Mouse (Mus musculus): ENCODE data around the gene Bace1.
"Not testable (repeated sequence)": the region's sequence is repeated elsewhere in the genome, so short reads cannot be mapped to it uniquely, and the experiment has no call there.

Gene Bace1

GRCm38 (mm10) chr9:45838069-45838433 is 329 bp upstream of the Bace1 start:
- DNase-seq (ENCODE audit: low spot score in 2 of 2): no peak

- no peak for DNase-seq (ENCODE audit: low spot score in 2 of 2)
Measured at GRCm38 (mm10) chr9:45839139-45839981, 980 bp downstream of the Bace1 start.

GRCm38 (mm10) chr9:45839982-45840300 is 1.6 kb downstream of the Bace1 start:
- DNase-seq (ENCODE audit: low spot score in 2 of 2): no peak

GRCm38 (mm10) chr9:45840331-45840730 is 2.0 kb downstream of the Bace1 start:
- DNase-seq (ENCODE audit: low spot score in 2 of 2): no peak

- no peak for DNase-seq (ENCODE audit: low spot score in 2 of 2)
Measured at GRCm38 (mm10) chr9:45841458-45841857, 3.1 kb downstream of the Bace1 start.

GRCm38 (mm10) chr9:45843007-45843406 is 4.6 kb downstream of the Bace1 start:
- DNase-seq (ENCODE audit: low spot score in 2 of 2): no peak

- DNase-seq (ENCODE audit: low spot score in 2 of 2): no peak
Measured at GRCm38 (mm10) chr9:45843780-45844179, 5.4 kb downstream of the Bace1 start.

GRCm38 (mm10) chr9:45845541-45845940 is 7.2 kb downstream of the Bace1 start:
- DNase-seq (ENCODE audit: low spot score in 2 of 2): no peak

GRCm38 (mm10) chr9:45846176-45846575 is 7.8 kb downstream of the Bace1 start:
- DNase-seq (ENCODE audit: low spot score in 2 of 2): not testable (repeated sequence)

- no peak for DNase-seq (ENCODE audit: low spot score in 2 of 2)
Measured at GRCm38 (mm10) chr9:45846891-45847460, 8.6 kb downstream of the Bace1 start.

GRCm38 (mm10) chr9:45849528-45850408 is 11.4 kb downstream of the Bace1 start:
- peak in 1 of 2 experiments; percentile 64 for DNase-seq (ENCODE audit: low spot score in 2 of 2)

- DNase-seq (ENCODE audit: low spot score in 2 of 2): no peak
Measured at GRCm38 (mm10) chr9:45850528-45851155, 12.3 kb downstream of the Bace1 start.

- DNase-seq (ENCODE audit: low spot score in 2 of 2): no peak
Measured at GRCm38 (mm10) chr9:45851330-45851729, 12.9 kb downstream of the Bace1 start.

- no peak for DNase-seq (ENCODE audit: low spot score in 2 of 2)
Measured at GRCm38 (mm10) chr9:45851776-45852175, 13.4 kb downstream of the Bace1 start.

- no peak for DNase-seq (ENCODE audit: low spot score in 2 of 2)
Measured at GRCm38 (mm10) chr9:45853695-45854094, 15.3 kb downstream of the Bace1 start.

- no peak for DNase-seq (ENCODE audit: low spot score in 2 of 2)
Measured at GRCm38 (mm10) chr9:45854136-45854535, 15.8 kb downstream of the Bace1 start.

GRCm38 (mm10) chr9:45859364-45859763 is 21.0 kb downstream of the Bace1 start:
- DNase-seq (ENCODE audit: low spot score in 2 of 2): no peak

GRCm38 (mm10) chr9:45861813-45862212 is 23.4 kb downstream of the Bace1 start:
- no peak for DNase-seq (ENCODE audit: low spot score in 2 of 2)

GRCm38 (mm10) chr9:45869181-45869580 is 30.8 kb downstream of the Bace1 start:
- DNase-seq (ENCODE audit: low spot score in 2 of 2): no peak

- DNase-seq (ENCODE audit: low spot score in 2 of 2): no peak
Measured at GRCm38 (mm10) chr9:45870265-45870664, 31.9 kb downstream of the Bace1 start.

- DNase-seq (ENCODE audit: low spot score in 2 of 2): peak; percentile 16 to 20
Measured at GRCm38 (mm10) chr9:45877928-45878327, 39.5 kb downstream of the Bace1 start.

GRCm38 (mm10) chr9:45893681-45894080 is 55.3 kb downstream of the Bace1 start:
- no peak for DNase-seq (ENCODE audit: low spot score in 2 of 2)
